Mouse (Mus musculus) layer of hippocampus, adult 9-11 months (tissue): ENCODE measurements at regions not wholly inside any gene's neighbourhood (a gene's known extent, or its start where the extent isn't known, plus 50 kb on each side); places are given as distances from the start of the nearest gene placed in this dataset.
"Not testable (repeated sequence)": the region's sequence is repeated elsewhere in the genome, so short reads cannot be mapped to it uniquely, and the experiment has no call there.

Experiments
- DNase-seq: peaks from one replicate; pipeline ENCODE4 v3.0.0; 2022

DNA sequence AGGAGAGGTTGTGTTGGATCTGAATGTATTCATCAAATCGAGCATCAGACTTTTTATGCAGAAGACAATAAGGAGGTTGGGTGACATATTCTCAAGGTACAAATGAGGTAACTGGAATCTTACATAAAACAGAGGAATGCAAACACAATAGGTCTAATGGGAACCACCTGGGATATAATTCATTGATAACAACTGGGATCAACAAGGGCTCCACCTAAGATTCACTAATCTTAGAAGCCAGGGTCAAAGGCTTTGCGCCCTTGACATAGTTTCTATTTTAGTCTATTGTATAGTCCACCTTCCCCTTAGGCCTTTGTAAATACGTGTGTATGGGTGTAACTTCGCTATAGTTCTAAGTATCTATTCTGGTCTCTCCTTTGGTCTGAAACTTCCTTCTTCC is 269.0 kb downstream of the Ankrd7 start:
- DNase-seq: not testable (repeated sequence)

DNA sequence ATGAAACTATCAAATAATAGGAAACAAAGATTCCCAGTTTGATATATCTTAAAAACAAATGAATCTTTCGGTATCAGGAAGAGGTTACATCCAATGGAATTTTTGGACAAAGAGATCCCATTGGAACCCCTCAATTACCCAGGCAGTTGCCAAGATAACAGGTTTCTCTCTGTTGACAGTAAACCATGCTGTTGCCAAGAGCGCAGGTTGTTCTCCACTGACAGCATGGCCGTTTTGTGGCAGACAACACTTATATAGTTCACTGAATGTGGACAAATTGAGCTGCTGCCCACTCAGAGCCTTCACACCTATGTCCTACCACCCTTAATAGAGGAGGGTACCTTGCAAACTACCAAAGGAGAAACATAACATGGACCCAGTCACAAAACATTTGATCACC is 297.4 kb downstream of the Ankrd7 start:
- DNase-seq: no peak

DNA sequence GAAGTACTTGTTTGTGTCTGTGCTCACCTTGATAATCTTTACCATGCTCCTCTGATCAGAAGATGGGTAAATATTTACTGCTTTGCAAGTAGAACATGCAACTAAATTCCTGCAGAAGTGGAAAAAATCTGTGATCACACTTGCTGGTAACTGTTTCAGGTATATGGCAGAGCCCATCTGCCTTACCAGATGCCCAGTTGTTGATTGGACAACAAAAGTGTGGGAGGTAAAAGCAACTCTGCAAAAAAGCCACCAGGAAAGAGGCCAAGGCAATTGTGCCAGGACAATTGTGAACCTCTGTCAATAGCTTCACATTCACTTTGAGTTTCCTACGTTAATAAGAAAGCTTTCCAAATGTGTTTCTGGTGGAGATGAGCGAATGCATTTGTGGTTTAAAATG is 298.1 kb downstream of the Ankrd7 start:
- peak; percentile 10 for DNase-seq
